Mouse (Mus musculus): ENCODE data around the gene Kcna7.

The Kcna7 gene

DNA sequence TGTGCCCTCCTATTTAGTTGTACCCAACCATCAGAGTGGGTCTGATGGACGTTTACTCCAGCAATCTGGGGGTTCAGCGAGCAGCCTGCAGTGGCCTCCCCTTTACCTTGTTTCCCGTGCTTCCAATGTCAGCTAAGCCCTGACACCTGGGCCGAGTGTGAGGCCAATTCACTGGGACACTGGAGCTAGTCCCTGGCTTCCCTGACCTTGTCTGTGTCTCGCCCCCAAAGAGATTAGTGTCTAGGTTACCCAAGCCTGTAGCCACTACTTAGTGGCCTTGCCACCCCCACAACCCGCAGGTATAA is 15.1 kb downstream of the Kcna7 start, which contains the start of gene Lhb:
Lhb (plus strand) TSS at position 206 of the 305 bp plus-strand sequence.
- DNase-seq (ENCODE audit: low spot score in 2 of 2), result no peak

DNA sequence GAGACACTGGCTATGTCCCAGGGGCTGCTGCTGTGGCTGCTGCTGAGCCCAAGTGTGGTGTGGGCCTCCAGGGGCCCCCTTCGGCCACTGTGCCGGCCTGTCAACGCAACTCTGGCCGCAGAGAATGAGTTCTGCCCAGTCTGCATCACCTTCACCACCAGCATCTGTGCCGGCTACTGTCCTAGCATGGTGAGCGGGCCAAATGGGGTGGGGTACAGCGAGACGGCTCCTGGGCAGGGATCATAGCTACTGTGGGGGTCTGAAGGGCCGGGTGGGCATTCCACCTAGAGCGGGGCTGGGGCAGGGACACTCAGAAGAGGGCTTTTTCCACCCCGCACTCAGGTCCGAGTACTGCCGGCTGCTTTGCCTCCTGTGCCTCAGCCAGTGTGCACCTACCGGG is 15.7 kb downstream of the Kcna7 start:
- DNase-seq (ENCODE audit: low spot score in 2 of 2), result no peak

DNA sequence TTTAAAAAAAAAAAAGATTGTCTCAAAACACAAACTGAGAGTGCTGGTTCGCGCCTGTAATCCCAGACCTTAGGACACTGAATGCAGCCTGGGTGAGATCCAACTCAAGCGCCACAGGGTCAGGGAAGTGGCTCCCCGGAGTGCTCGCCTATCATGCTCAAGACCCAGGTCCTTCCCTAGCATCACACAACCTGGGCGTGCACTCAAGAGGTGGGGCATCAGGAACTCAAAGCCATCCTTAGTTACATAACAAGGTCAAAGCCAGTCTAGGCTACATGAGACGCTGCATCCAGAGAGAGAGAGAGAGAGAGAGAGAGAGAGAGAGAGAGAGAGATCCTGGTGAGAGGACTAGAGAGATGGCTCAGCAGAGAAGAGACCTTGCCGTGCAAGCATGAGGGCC is 21.1 kb downstream of the Kcna7 start:
- DNase-seq (ENCODE audit: low spot score in 2 of 2), result no peak

DNA sequence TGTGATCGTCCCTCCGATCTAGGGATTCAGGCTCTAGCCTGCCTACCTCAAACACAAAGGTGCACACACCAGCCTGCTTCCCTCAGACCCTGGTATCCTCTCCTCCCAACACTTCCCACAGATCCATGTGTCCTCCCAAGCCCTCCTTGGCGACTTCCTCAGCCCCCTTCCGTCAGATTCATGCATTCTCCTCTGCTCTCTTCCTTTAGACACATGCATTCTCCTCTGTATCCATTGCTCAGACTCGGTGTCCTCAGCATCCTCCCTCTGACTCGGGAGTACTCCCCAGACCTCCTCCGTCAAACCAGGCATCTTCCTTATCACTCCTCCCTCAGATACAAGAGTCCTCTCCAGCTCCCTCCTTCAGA is 28.4 kb downstream of the Kcna7 start:
- DNase-seq (ENCODE audit: low spot score in 2 of 2), result no peak

DNA sequence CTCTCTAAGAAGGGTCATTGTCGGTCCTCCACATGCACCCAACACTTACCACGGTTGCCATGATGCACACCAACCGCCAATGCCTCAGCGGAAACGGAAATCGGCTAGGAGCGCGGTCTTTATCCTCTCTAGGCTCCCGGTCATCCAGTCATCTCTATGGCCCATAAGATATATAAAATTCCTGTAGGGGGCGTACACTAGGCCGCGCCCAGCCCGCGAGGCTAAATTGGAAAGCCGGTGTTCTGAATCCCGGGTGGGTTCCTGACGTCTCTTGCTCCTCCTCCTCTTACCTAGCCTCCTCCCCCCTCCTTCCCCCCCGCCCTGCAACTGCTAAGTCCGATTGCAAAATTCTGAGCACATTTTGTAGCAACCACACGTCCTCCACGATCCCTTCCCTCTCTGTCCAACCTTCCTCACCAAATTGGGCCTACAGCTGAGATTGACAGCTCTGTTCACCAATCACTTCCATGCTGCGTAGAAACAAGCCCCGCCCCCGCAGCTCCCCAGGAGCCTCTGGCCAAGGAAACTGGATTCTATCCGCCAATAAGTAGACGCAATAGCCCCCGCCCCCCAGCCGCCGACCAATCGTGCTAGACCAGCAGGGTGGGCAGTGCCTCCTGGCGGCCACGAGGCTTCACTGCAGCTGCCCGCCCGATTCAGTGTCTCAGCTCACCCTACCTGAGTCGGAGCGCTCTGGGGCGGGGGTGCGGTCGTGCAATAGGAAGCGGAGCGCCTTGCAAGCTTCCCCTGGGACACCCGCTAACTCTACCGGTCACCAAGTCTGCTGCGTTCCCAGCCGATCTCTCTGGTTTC is 29.0 kb downstream of the Kcna7 start, which contains the start of gene Gys1:
Gys1 (plus strand) TSS at position 642 of the 813 bp plus-strand sequence.
- peak; percentile 99 to 100 for DNase-seq (ENCODE audit: low spot score in 2 of 2)

DNA sequence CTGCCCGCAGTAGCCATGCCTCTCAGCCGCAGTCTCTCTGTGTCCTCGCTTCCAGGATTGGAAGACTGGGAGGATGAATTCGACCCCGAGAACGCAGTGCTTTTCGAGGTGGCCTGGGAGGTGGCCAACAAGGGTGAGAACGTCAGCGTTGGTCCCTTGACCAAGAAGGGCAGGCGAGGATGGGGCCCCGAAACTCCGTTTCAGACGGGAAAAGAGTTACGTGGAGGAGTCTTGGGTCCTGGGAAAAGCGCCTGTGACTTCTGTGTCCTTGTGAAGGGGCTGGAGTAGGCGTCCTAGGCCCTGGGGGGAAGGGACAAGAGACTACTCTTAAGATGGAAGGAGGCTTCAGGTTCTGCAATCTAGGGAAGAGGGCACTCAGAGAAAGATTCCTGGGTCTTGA is 29.6 kb downstream of the Kcna7 start:
- DNase-seq (ENCODE audit: low spot score in 2 of 2), result no peak

DNA sequence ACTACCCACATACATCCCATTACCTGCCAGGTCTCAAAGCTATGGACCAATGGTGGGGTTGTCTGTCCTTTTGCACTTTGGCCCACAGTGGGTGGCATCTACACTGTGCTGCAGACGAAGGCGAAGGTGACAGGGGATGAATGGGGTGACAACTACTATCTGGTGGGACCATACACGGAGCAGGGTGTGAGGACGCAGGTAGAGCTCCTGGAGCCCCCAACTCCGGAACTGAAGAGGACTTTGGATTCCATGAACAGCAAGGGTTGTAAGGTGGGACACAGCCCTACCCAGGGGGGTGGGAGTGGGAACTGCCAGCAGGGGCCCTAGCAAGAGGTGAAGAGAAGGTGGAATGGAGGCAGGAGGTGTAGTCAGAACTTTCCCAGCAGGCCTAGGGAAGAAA is 31.0 kb downstream of the Kcna7 start:
- DNase-seq (ENCODE audit: low spot score in 2 of 2), result no peak

DNA sequence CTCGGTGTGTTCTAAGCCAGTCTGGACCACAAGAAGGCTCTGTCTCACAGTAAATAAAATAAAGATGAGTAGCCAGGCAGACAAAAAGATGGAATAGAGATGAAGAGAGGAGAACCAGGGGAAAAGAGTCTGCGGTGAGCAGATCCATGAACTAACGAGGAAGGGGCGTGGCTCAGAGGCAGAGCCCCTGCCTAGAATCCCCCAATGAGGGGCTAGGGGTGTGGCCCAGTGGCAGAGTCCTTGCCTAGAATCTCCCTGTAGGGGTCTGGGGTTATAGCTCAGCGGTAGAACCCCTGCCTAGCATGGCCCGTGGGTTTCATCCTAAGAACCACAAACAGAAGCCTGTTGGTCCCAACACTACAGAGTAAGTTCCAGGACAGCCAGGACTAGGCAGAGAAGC is 31.6 kb downstream of the Kcna7 start:
- DNase-seq (ENCODE audit: low spot score in 2 of 2), result no peak

DNA sequence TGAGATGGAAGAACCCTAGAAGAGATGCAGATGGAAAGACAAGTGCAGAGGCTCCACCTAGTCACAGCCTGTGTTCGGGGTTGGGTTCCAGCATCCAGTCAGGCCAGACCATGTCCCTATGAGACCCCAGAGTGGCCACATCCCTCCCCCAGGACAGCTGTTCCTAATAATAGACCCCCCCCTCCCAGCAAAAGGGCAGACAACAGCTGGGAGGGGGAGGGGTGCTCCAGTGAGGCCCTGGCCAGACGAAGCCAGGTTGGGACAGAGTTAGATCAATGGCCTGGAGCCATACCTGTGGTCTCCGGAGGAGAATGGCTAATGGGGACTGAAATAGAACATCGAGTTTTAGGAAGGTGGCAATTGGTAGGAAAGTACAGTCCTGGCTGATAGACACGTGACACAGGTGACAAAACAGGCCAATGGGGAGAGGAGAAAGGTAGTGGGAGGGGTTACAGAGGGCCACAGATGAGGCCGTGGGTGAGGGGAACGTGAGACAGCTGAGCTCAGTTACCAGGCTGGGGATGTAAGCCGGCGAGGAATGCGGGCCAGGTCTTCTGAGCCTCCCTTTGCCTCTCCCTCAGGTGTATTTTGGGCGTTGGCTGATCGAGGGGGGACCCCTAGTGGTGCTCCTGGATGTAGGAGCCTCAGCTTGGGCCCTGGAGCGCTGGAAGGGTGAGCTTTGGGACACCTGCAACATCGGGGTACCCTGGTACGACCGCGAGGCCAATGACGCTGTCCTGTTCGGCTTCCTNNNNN is 32.2 kb downstream of the Kcna7 start, which contains the start of gene Ruvbl2:
Ruvbl2 (minus strand) TSS at position 576 of the 756 bp plus-strand sequence.
- DNase-seq (ENCODE audit: low spot score in 2 of 2), result no peak

DNA sequence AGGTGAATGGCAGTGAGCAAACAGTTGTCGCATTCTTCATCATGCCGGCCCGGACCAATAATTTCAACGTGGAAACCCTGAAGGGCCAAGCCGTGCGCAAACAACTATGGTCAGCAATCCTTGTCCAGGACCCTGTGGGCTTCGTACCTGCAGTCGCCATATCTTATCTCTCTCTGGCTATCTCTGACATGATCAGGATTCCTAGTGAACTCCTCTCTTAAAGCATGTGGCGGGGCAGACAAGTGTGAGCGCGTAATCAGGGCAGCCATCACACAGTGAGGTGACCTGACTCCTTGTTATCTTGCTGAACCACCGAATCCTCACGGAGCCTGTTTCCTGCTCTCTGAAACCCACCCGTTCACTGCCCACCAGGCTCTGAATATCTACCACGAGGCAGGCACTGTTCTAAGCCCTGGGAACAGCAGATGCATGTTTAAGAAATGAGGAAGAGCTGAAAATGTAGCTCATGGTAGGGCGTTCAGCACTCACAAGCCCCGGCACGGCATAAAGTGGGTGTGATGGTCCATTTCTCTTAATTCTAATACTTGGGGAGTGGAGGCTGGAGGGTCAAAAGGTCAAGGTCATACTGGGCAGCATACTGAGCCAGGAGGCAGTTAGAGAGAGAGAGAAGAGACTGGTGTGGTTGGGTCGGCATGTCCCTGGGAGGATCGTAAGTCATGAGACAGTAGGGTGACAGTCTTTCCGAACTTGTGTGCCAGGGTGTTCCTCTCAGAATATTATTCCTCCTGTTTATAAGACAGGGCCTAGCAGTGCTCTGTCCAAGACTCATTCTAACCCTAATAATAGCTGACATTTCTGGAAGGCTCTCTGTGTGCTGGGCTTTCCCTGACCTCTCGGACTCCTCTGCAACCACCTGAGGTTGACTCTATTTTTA is 38.3 kb downstream of the Kcna7 start:
- DNase-seq (ENCODE audit: low spot score in 2 of 2), result no peak

DNA sequence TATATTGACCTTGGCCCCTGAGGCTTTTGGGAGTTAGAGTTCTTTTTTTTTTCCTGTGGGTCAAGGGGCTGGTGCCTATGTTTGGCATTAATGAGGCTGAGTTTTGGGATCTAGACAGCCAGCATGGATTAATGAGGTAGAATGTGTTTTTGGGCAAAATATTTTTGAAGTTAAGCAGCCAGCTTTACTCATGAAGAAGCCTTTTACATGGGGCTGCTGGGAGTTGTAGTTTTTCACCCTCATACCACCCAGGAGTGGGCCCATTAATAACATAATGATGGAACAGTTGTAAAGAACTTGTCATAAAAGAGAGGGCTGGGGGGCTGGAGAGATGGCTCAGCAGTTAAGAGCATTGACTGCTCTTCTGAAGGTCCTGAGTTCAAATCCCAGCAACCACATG is 41.1 kb downstream of the Kcna7 start:
- DNase-seq (ENCODE audit: low spot score in 2 of 2), result no peak

DNA sequence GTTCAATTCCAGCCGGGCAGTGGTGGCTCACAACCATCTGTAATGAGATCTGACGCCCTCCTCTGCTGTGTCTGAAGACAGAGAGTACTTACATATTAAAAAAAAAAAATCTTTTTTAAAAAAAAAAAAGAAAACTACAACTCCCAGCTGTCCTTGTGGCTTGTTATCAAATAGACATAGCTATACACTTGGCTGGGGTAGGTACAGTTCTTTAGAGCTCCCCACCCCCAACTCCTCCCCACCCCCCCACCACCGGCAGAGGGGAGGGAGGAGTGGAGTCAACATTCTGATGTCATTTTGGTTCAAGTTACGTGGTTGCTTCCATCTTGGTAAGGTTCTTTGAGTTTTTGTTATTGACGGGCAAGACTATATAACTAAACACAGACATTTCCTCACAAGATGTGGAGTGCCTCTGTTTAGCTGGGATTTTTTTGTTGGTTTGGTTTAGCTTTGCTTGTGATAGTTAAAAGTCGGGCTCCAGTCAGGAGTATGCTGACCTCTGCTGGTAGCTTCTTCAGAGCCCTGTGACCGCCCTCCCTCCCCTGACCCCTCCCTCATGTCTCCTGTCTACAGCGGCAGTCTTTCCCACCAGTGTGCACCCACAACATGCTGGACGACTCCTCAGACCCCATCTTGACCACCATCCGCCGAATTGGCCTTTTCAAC is 42.0 kb downstream of the Kcna7 start:
- DNase-seq (ENCODE audit: low spot score in 2 of 2), result no peak

DNA sequence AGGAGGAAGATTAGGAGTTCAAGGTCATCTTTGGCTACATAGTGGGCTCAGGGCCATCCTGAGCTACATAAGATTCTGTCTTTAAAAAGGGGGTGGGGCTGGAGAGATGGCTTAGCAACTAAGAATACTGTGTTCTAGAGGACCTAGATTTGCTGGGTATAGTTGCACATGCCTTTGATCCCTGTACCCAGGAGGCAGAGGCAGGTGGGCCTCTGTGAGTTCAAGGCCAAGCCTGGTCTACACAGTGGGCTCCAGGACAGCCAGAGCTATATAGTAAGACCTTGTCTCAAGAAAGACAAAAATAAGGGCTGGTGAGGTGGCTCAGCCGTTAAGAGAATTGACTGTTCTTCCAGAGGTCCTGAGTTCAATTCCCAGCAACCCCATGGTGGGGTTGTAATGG is 44.5 kb downstream of the Kcna7 start:
- DNase-seq (ENCODE audit: low spot score in 2 of 2), result no peak

DNA sequence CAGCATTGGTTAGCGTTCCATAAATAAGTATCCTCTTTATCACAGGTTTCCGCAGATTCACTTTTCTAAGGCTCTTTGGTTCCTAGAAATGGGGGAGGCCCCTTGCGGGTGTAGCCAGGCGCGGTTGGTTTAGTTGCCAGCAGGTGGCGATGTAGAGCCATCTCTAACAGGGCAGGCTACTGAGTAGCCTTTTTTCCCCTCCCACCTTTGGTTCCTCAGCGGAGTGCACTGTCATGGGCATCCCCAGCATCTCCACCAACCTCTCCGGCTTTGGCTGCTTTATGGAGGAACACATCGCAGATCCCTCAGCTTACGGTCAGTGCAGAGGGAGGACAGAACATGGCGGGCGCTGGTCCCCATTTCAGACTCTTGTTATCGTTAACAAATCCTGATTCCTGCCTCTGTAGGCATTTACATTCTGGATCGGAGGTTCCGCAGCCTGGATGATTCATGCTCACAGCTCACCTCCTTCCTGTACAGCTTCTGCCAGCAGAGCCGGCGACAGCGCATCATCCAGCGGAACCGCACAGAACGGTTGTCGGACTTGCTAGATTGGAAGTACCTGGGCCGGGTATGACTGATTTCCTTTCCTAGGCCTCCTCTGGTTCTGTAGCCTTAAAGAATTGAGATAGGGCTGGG is 46.0 kb downstream of the Kcna7 start:
- peak; percentile 56 to 61 for DNase-seq (ENCODE audit: low spot score in 2 of 2)

DNA sequence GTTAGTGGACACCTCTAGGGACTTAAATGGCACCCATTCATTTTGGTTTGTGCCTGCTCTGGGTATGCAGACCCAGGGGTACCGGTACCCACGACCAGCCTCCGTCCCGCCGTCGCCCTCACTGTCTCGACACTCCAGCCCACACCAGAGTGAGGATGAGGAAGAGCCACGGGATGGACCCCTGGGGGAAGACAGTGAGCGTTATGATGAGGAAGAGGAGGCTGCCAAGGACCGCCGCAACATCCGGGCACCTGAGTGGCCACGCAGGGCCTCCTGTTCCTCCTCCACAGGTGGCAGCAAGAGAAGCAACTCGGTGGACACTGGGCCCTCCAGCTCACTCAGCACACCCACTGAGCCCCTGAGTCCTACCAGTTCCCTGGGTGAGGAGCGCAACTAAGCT is 49.5 kb downstream of the Kcna7 start:
- DNase-seq (ENCODE audit: low spot score in 2 of 2), result no peak

DNA sequence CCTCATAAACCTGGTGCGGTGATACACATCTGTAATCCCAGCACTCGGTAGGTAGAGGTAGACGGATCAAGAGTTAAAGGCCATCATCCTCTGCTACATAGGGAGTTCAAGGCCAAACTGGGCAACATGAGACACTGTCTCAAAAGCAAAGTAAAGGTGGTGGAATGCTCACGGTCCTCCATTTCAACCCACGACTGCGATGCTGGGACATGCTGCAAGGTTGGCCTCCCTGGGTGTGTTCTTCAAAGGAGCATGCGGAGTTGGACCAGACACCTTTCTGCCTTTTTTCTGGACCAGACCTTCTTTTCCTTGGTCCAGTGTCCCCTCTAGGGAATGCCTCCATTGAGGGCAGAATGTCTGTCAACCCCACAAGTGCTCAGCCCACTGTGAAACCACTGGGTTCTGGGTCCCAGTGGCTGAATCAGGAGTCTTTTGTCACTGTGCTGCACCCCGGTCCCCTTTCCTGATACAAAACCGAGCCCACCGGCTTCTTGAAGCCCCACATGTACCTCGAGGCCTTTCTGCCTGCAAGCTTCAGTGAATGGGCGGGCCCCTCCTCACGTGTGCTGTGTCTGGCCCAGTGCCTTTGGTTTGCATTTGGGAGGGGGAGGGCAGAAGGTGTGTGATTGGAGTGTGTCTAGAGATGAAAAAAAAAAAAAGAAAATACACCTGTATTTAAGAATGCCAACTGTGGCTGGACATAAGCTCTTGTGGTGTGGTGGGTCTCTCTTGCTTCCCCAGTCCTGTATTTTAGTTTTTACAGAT is 50.7 kb downstream of the Kcna7 start:
- DNase-seq (ENCODE audit: low spot score in 2 of 2), result no peak

DNA sequence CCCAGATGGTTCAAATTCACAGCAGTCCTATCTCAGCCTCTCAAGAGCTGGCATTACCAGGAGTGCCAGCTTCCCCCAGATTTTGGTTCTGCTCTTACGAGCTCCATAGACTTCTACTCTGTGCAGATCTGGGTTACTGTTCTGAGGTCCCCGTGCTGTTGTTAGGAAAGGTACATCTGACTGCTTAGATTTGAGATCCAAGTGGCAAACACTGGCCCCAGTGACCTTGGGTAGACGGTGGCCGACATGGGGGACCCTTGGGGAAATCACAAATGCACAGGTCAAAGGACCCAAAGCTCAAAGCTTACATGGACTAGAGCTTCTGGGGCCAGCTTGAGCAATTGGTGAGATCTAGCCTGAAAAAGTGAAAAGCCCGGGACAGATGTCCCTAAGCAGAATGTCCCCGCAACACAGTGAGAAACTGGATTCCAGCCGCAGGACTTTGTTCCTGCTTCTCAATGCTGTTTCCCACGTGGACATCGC is 51.3 kb downstream of the Kcna7 start:
- DNase-seq (ENCODE audit: low spot score in 2 of 2), result no peak

DNA sequence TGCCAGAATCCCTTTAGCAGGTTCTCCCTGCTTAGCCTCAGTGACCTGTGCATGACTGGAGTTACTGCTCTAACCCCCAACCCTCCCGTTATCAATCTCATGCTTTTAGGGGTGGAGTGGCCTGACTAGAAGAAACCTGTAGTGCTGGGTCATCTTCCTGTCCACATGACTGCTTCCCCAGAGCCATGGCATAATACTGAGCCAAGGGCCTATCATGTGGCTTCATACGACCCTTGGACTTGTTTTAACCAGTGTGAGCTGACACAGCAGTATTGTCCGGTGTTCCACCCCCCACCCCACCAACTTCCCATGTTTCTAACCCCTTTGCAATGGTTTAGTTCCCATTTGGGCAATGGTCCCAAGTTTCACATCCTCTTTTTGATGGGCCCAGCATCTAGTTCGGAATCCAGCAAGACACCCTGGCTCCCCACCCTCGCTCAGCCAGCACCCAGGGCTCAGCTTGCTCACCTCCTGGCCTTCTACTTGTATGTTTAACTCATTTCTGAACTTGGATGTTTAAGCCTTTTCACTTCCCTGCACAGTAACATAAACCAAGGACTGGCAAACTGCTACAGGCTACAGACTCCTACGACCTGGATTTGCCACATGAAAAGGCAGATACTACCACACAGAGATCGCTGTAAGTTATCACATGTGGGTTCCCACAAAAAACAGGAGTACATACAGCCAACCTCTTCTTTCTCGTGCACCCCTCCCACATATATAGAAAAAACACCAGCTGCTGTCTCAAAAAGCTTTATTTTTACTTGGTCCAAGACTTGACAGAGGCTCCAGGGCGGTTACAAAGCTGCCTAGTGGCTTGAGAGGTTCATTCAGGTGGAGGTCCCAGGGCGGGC is 52.0 kb downstream of the Kcna7 start:
- DNase-seq (ENCODE audit: low spot score in 2 of 2), result no peak

Data from urinary bladder, adult 18-20 months (tissue).